Comparison of ENCODE assay signal across 29 mouse cellular contexts in the genomic region with DNA sequence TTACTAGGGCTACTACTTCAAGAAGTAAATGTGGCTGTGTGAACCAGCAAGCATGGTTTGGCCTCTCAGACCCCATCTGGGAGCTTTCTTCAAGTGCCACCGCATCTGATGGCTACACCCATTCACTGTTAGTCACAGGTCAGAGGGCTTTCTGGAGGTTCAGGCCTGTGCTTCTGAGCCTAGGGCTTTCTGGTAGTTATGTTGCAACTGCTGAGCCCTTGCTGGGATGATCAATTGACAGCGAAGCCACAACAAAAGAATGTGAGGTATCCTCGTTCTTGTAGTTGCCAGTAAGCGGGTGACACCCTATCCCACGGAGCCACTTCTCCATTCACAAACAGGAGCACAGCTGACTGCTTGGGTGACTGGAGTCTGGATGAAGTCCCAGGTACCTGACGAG. TPM values are rescaled to one million over a fixed set of nuclear protein-coding genes. Genes with fewer than 3 reads are reported as not detected.
A peak's percentile ranks its signal among the peaks of the same experiment; 100 is the strongest.
DNase-seq lines count a peak whose midpoint lies in the region; ATAC-seq lines count a peak whose summit lies in the region.
"Had no signal": no experiment of that assay in that cellular context is flagged by ENCODE, and none has a peak within 500 bp of the region (broad histone marks: within the 10 kb centered on the region; RNA-seq: fewer than 3 reads in every experiment).

No protein-coding gene starts in this region.

- no peak overlapping the region for H3K9ac ChIP-seq in embryonic facial prominence, embryonic 14.5 days (ENCODE audit: low read depth, low read length)
- no peak overlapping the region for H3K9ac ChIP-seq in neural tube, embryonic 15.5 days (replicated peaks)
- H3K9ac ChIP-seq in intestine, embryonic 16.5 days (ENCODE audit: low read depth, low read length) = no peak overlapping the region
- H3K9ac ChIP-seq: embryonic facial prominence, embryonic 12.5 days; forebrain, embryonic 13.5 days; hindbrain, embryonic 13.5 days; intestine, embryonic 15.5 days had no signal

- DNase-seq in embryonic facial prominence, embryonic 14.5 days (ENCODE audit: low spot score) = peak; percentile 22
- DNase-seq in embryonic facial prominence, embryonic 10.5 days (ENCODE audit: low spot score) = no peak
- peak; percentile 72 for DNase-seq in 3T3-L1 (ENCODE audit: low read depth, low spot score)
- peak; percentile 37 for DNase-seq in Muller cell, postnatal 12 days (ENCODE audit: inconsistent ontology term)
- peak; percentile 48 for DNase-seq in ZHBTc4 (ENCODE audit: low read depth, low spot score)
- no peak for DNase-seq in embryo, embryonic 9.5 days (ENCODE audit: extremely low spot score)
- DNase-seq: adrenal gland, postnatal 10 days; B cell, adult 2 months; cerebellum, adult 11 months; cerebellum, adult 2 months; cerebellum, adult 9-11 months; cerebellum, postnatal 25 days; gastrocnemius, postnatal 14 days; heart, adult 18-20 months; heart, postnatal 36 days; kidney, adult 18-20 months; kidney, adult 9 months had no signal

- no peaks in the 10 kb centered on the region for H3K36me3 ChIP-seq in embryonic facial prominence, embryonic 14.5 days (ENCODE audit: control insufficient read depth, insufficient read depth, low read length)
- no peaks in the 10 kb centered on the region for H3K36me3 ChIP-seq in embryonic facial prominence, embryonic 10.5 days (replicated peaks)
- H3K36me3 ChIP-seq in neural tube, embryonic 15.5 days = 0 out of 2 replicates have a peak, but pooled peaks cover 7% of the 10 kb centered on the region
- no peaks in the 10 kb centered on the region for H3K36me3 ChIP-seq in intestine, embryonic 16.5 days (ENCODE audit: control insufficient read depth, insufficient read depth, low read length)
- H3K36me3 ChIP-seq: embryonic facial prominence, embryonic 12.5 days; forebrain, embryonic 10.5 days; intestine, embryonic 15.5 days had no signal

- no peaks in the 10 kb centered on the region for H3K27me3 ChIP-seq in embryonic facial prominence, embryonic 14.5 days (replicated peaks; ENCODE audit: control insufficient read depth, insufficient read depth, low read length)
- peaks cover 8% of the 10 kb centered on the region for H3K27me3 ChIP-seq in embryonic facial prominence, embryonic 10.5 days (replicated peaks; ENCODE audit: low read depth, poor library complexity, severe bottlenecking)
- peaks cover 2% of the 10 kb centered on the region; the same call in 1 of the 2 replicates for H3K27me3 ChIP-seq in neural tube, embryonic 15.5 days (replicated peaks)
- no peaks in the 10 kb centered on the region for H3K27me3 ChIP-seq in intestine, embryonic 16.5 days (replicated peaks; ENCODE audit: control insufficient read depth, insufficient read depth, low read length)
- H3K27me3 ChIP-seq: intestine, embryonic 15.5 days had no signal

- no peak overlapping the region for H3K27ac ChIP-seq in embryonic facial prominence, embryonic 14.5 days (replicated peaks; ENCODE audit: low read depth, low read length)
- H3K27ac ChIP-seq in embryonic facial prominence, embryonic 10.5 days (replicated peaks) = no peak overlapping the region
- H3K27ac ChIP-seq in neural tube, embryonic 15.5 days (replicated peaks) = no peak overlapping the region
- no peak overlapping the region for H3K27ac ChIP-seq in intestine, embryonic 16.5 days (ENCODE audit: low read length)
- H3K27ac ChIP-seq: embryonic facial prominence, embryonic 12.5 days; forebrain, embryonic 10.5 days; forebrain, embryonic 13.5 days; gastrocnemius, adult 2 months; hindbrain, embryonic 10.5 days; hindbrain, embryonic 13.5 days; intestine, embryonic 15.5 days had no signal

- 62% methylated on average over 6 of the region's 6 CpGs for WGBS in embryonic facial prominence, embryonic 14.5 days
- WGBS in embryonic facial prominence, embryonic 10.5 days = 72% methylated on average over 6 of the region's 6 CpGs
- WGBS in neural tube, embryonic 15.5 days = 81% methylated on average over 6 of the region's 6 CpGs
- 71% methylated on average over 6 of the region's 6 CpGs for WGBS in intestine, embryonic 16.5 days

- no peaks in the 10 kb centered on the region for H3K4me1 ChIP-seq in embryonic facial prominence, embryonic 14.5 days (ENCODE audit: control insufficient read depth, insufficient read depth, low read length)
- H3K4me1 ChIP-seq in embryonic facial prominence, embryonic 10.5 days = no peaks in the 10 kb centered on the region
- H3K4me1 ChIP-seq in neural tube, embryonic 15.5 days = no peaks in the 10 kb centered on the region
- no peaks in the 10 kb centered on the region for H3K4me1 ChIP-seq in intestine, embryonic 16.5 days (ENCODE audit: control insufficient read depth, insufficient read depth, low read length)
- H3K4me1 ChIP-seq: embryonic facial prominence, embryonic 12.5 days; forebrain, embryonic 10.5 days; forebrain, embryonic 13.5 days; hindbrain, embryonic 13.5 days; intestine, embryonic 15.5 days had no signal

- H3K9me3 ChIP-seq in embryonic facial prominence, embryonic 14.5 days (ENCODE audit: control insufficient read depth, low read length) = no peaks in the 10 kb centered on the region
- no peaks in the 10 kb centered on the region for H3K9me3 ChIP-seq in embryonic facial prominence, embryonic 10.5 days
- no peaks in the 10 kb centered on the region for H3K9me3 ChIP-seq in neural tube, embryonic 15.5 days (replicated peaks)
- no peaks in the 10 kb centered on the region for H3K9me3 ChIP-seq in intestine, embryonic 16.5 days (ENCODE audit: control insufficient read depth, low read length)
- H3K9me3 ChIP-seq: embryonic facial prominence, embryonic 12.5 days; forebrain, embryonic 10.5 days; forebrain, embryonic 13.5 days; hindbrain, embryonic 10.5 days; hindbrain, embryonic 13.5 days; intestine, embryonic 15.5 days had no signal

- no peak overlapping the region for H3K4me2 ChIP-seq in embryonic facial prominence, embryonic 14.5 days (ENCODE audit: low read depth, low read length)
- no peak overlapping the region for H3K4me2 ChIP-seq in neural tube, embryonic 15.5 days
- H3K4me2 ChIP-seq in intestine, embryonic 16.5 days (ENCODE audit: low read depth, low read length) = no peak overlapping the region
- H3K4me2 ChIP-seq: embryonic facial prominence, embryonic 12.5 days; forebrain, embryonic 13.5 days; hindbrain, embryonic 13.5 days; intestine, embryonic 15.5 days had no signal

- ATAC-seq in embryonic facial prominence, embryonic 14.5 days (ENCODE audit: low read depth) = no peak
- no peak for ATAC-seq in neural tube, embryonic 15.5 days (ENCODE audit: low FRiP score)
- ATAC-seq in intestine, embryonic 16.5 days = no peak
- ATAC-seq: forebrain, embryonic 13.5 days; forebrain, embryonic 16.5 days; hindbrain, embryonic 16.5 days; intestine, embryonic 15.5 days had no signal

- H3K4me3 ChIP-seq in embryonic facial prominence, embryonic 14.5 days (ENCODE audit: low read depth, low read length) = no peak overlapping the region
- no peak overlapping the region for H3K4me3 ChIP-seq in embryonic facial prominence, embryonic 10.5 days
- no peak overlapping the region for H3K4me3 ChIP-seq in neural tube, embryonic 15.5 days (replicated peaks)
- H3K4me3 ChIP-seq in intestine, embryonic 16.5 days (ENCODE audit: low read length) = no peak overlapping the region
- H3K4me3 ChIP-seq: embryonic facial prominence, embryonic 12.5 days; erythroblast, embryonic 14.5 days; forebrain, embryonic 10.5 days; forebrain, embryonic 13.5 days; gastrocnemius, adult 2 months; hindbrain, embryonic 10.5 days; hindbrain, embryonic 13.5 days; intestine, embryonic 15.5 days had no signal

RNA-seq across cellular contexts. Expression of gene Grhl1, which starts 6.8 kb away (rescaled TPM):
- 11.5 and 12.0 TPM in 2 replicates for polyA plus RNA-seq in embryonic facial prominence, embryonic 14.5 days (2014; fragmentation: Nextera tagmentation; extraction: Ambion mirVana)
- 0.40 and 0.72 TPM in 2 replicates for polyA plus RNA-seq in embryonic facial prominence, embryonic 10.5 days (2016; fragmentation: Nextera tagmentation; extraction: Ambion mirVana)
- polyA plus RNA-seq in neural tube, embryonic 15.5 days (2015; fragmentation: Nextera tagmentation; extraction: Ambion mirVana) = 0.63 and 1.3 TPM in 2 replicates
- 0.60 and 0.86 TPM in 2 replicates for polyA plus RNA-seq in intestine, embryonic 16.5 days (2015; fragmentation: Nextera tagmentation; extraction: Ambion mirVana)

Comparison
In these comparisons a context has a peak if more than half of its experiments do, and no peak if none do; other contexts are left out.
1. DNase-seq: peak in embryonic facial prominence, embryonic 14.5 days (single experiment), 3T3-L1 (single experiment), Muller cell, postnatal 12 days (single experiment) and ZHBTc4 (single experiment); none in embryonic facial prominence, embryonic 10.5 days (single experiment) and embryo, embryonic 9.5 days (single experiment).